Mouse (Mus musculus): ENCODE results near the gene Il4ra.
A peak's percentile ranks its signal among the peaks of the same experiment; 100 is the strongest.

DNA sequence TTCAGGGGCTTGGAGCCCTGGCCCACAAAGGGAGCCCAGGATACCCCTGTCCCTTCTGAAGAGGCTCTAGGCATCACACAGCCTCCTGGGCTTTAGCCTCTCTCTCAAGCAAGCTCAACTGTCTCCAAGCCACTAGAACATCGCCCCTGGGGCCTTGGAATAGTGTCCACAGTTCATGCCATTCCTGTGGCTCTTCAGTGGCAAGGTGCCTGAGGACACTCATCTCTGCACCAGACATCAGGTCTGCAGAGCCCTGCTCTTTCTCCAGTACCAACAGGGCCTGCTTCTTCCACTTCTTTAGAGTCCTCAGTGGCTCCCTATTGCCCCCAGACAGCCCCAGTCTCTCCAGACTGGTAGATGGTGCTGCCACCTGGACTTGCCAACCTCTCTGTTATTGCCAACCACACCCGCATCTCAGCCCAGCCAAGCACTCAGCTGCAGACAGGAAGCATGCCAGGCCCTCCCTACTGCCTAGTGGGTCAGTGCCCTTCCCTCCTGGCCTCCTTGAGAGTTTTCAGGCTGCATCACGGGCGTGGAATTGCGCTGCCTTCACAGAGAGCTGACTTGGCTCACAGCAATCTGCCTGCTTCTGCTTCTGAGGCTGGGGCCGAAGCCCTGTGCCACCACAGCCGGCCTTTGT lies 8.3 kb downstream of the Il4ra start:
- TF ChIP-seq POLR2A (IDR thresholded peaks at IDR 0.05; ENCODE audit: control insufficient read depth, extremely low read depth, insufficient read depth, low read length, poor library complexity) (no peak), CTCF (IDR thresholded peaks at IDR 0.05; ENCODE audit: borderline replicate concordance, control insufficient read depth, extremely low read depth, insufficient read depth, low read length, poor library complexity) (0 out of 2 replicates have a peak, but pooled peaks have one; percentile 8)

All from thymus, adult 2 months (tissue).